Mouse (Mus musculus): ENCODE results near the gene Cmas. TPM values are rescaled to one million over a fixed set of nuclear protein-coding genes. Genes with fewer than 3 reads are reported as not detected.

Gene Cmas
- polyA plus RNA-seq (2015; fragmentation: Nextera tagmentation; extraction: Ambion mirVana), result 170 and 172 TPM in 2 replicates

- Histone ChIP-seq H3K27ac (replicated peaks) (peak within 1 kb of the TSS; percentile 99), H3K27me3 (no peaks in the 10 kb centered on the region), H3K4me1 (replicated peaks) (peaks cover 53% of the 10 kb centered on the region)
Observed at GRCm38 (mm10) chr6:142756507-142757333, at the start of gene Cmas. Gene Cmas (plus strand): TSS chr6:142756686.

GRCm38 (mm10) chr6:142706688-142707087 lies 49.8 kb upstream of the Cmas start:
- 57% methylated on average over 3 of the region's 3 CpGs for WGBS (ENCODE audit: insufficient replicate concordance)
- ATAC-seq (ENCODE audit: insufficient read depth), result no peak

More at GRCm38 (mm10) chr6:142756507-142757333, at the start of gene Cmas:
- H3K4me3 ChIP-seq (replicated peaks), result peak within 1 kb of the TSS; percentile 98
- H3K4me2 ChIP-seq, result peak within 1 kb of the TSS; percentile 71
- peaks cover 37% of the 10 kb centered on the region for H3K36me3 ChIP-seq (replicated peaks)
- ATAC-seq (ENCODE audit: insufficient read depth), result peak; percentile 84
- under 1% methylated on average over 68 of the region's 68 CpGs for WGBS (ENCODE audit: insufficient replicate concordance)
- H3K9me3 ChIP-seq (replicated peaks), result no peaks in the 10 kb centered on the region
- H3K9ac ChIP-seq, result peak within 1 kb of the TSS; percentile 99

GRCm38 (mm10) chr6:142708369-142708768 lies 48.1 kb upstream of the Cmas start:
- Histone ChIP-seq H3K9ac (no peak overlapping the region), H3K27me3 (no peaks in the 10 kb centered on the region), H3K9me3 (replicated peaks) (no peaks in the 10 kb centered on the region), H3K4me1 (replicated peaks) (no peaks in the 10 kb centered on the region), H3K36me3 (replicated peaks) (no peaks in the 10 kb centered on the region), H3K4me2 (no peak overlapping the region), H3K27ac (replicated peaks) (no peak overlapping the region), H3K4me3 (replicated peaks) (no peak overlapping the region)
- no peak for ATAC-seq (ENCODE audit: insufficient read depth)
- WGBS (ENCODE audit: insufficient replicate concordance), result 53% methylated on average over 6 of the region's 6 CpGs

More at GRCm38 (mm10) chr6:142706688-142707087, 49.8 kb upstream of the Cmas start:
- Histone ChIP-seq H3K4me2 (no peak overlapping the region), H3K9ac (no peak overlapping the region), H3K27ac (replicated peaks) (no peak overlapping the region), H3K4me3 (replicated peaks) (no peak overlapping the region), H3K36me3 (replicated peaks) (no peaks in the 10 kb centered on the region), H3K9me3 (replicated peaks) (no peaks in the 10 kb centered on the region), H3K4me1 (replicated peaks) (no peaks in the 10 kb centered on the region), H3K27me3 (peaks cover 6% of the 10 kb centered on the region; the same call in 1 of the 2 replicates)

GRCm38 (mm10) chr6:142710690-142711089 lies 45.8 kb upstream of the Cmas start:
- 55% methylated on average over 6 of the region's 6 CpGs for WGBS (ENCODE audit: insufficient replicate concordance)
- ATAC-seq (ENCODE audit: insufficient read depth), result no peak
- Histone ChIP-seq H3K36me3 (replicated peaks) (no peaks in the 10 kb centered on the region), H3K9me3 (replicated peaks) (no peaks in the 10 kb centered on the region), H3K9ac (no peak overlapping the region), H3K4me2 (no peak overlapping the region), H3K27me3 (no peaks in the 10 kb centered on the region), H3K4me3 (replicated peaks) (no peak overlapping the region), H3K27ac (replicated peaks) (no peak overlapping the region), H3K4me1 (replicated peaks) (no peaks in the 10 kb centered on the region)

- Histone ChIP-seq H3K36me3 (replicated peaks) (no peaks in the 10 kb centered on the region), H3K9ac (no peak overlapping the region), H3K9me3 (replicated peaks) (no peaks in the 10 kb centered on the region), H3K4me3 (replicated peaks) (no peak overlapping the region), H3K27me3 (no peaks in the 10 kb centered on the region), H3K4me2 (no peak overlapping the region), H3K27ac (replicated peaks) (no peak overlapping the region), H3K4me1 (replicated peaks) (no peaks in the 10 kb centered on the region)
- WGBS (ENCODE audit: insufficient replicate concordance), result 47% methylated on average over 4 of the region's 4 CpGs
- ATAC-seq (ENCODE audit: insufficient read depth), result no peak
Observed at GRCm38 (mm10) chr6:142711106-142711505, 45.4 kb upstream of the Cmas start.

GRCm38 (mm10) chr6:142715026-142715425 lies 41.5 kb upstream of the Cmas start:
- H3K4me2 ChIP-seq, result no peak overlapping the region
- H3K4me1 ChIP-seq (replicated peaks), result no peaks in the 10 kb centered on the region
- H3K4me3 ChIP-seq (replicated peaks), result no peak overlapping the region
- H3K27me3 ChIP-seq, result no peaks in the 10 kb centered on the region
- H3K9ac ChIP-seq, result no peak overlapping the region
- no peak for ATAC-seq (ENCODE audit: insufficient read depth)
- H3K36me3 ChIP-seq (replicated peaks), result no peaks in the 10 kb centered on the region
- 56% methylated on average over 8 of the region's 8 CpGs for WGBS (ENCODE audit: insufficient replicate concordance)
- H3K9me3 ChIP-seq (replicated peaks), result no peaks in the 10 kb centered on the region
- no peak overlapping the region; the same call in 1 of the 2 replicates for H3K27ac ChIP-seq (replicated peaks)

- 49% methylated on average over 4 of the region's 4 CpGs for WGBS (ENCODE audit: insufficient replicate concordance)
- no peak overlapping the region for H3K9ac ChIP-seq
- H3K27me3 ChIP-seq, result no peaks in the 10 kb centered on the region
- H3K9me3 ChIP-seq (replicated peaks), result no peaks in the 10 kb centered on the region
- no peak overlapping the region for H3K4me3 ChIP-seq (replicated peaks)
- H3K4me1 ChIP-seq (replicated peaks), result no peaks in the 10 kb centered on the region
- H3K36me3 ChIP-seq (replicated peaks), result no peaks in the 10 kb centered on the region
- no peak overlapping the region for H3K27ac ChIP-seq (replicated peaks)
- no peak overlapping the region for H3K4me2 ChIP-seq
- no peak for ATAC-seq (ENCODE audit: insufficient read depth)
Observed at GRCm38 (mm10) chr6:142717186-142717585, 39.3 kb upstream of the Cmas start.

GRCm38 (mm10) chr6:142718167-142718566 lies 38.3 kb upstream of the Cmas start:
- Histone ChIP-seq H3K9ac (no peak overlapping the region), H3K4me2 (no peak overlapping the region), H3K4me1 (replicated peaks) (no peaks in the 10 kb centered on the region), H3K4me3 (replicated peaks) (no peak overlapping the region), H3K9me3 (replicated peaks) (no peaks in the 10 kb centered on the region), H3K27me3 (no peaks in the 10 kb centered on the region), H3K27ac (replicated peaks) (no peak overlapping the region), H3K36me3 (replicated peaks) (no peaks in the 10 kb centered on the region)
- no peak for ATAC-seq (ENCODE audit: insufficient read depth)
- WGBS (ENCODE audit: insufficient replicate concordance), result 69% methylated on average over 7 of the region's 7 CpGs

GRCm38 (mm10) chr6:142720641-142721040 lies 35.8 kb upstream of the Cmas start:
- Histone ChIP-seq H3K9ac (no peak overlapping the region), H3K4me2 (no peak overlapping the region), H3K4me1 (replicated peaks) (no peaks in the 10 kb centered on the region), H3K27me3 (no peaks in the 10 kb centered on the region), H3K4me3 (replicated peaks) (no peak overlapping the region), H3K36me3 (replicated peaks) (no peaks in the 10 kb centered on the region), H3K27ac (replicated peaks) (no peak overlapping the region), H3K9me3 (replicated peaks) (no peaks in the 10 kb centered on the region)
- ATAC-seq (ENCODE audit: insufficient read depth), result no peak
- WGBS (ENCODE audit: insufficient replicate concordance), result 55% methylated on average over 6 of the region's 6 CpGs

GRCm38 (mm10) chr6:142721731-142722130 lies 34.8 kb upstream of the Cmas start:
- no peak overlapping the region for H3K4me2 ChIP-seq
- no peak for ATAC-seq (ENCODE audit: insufficient read depth)
- H3K27me3 ChIP-seq, result no peaks in the 10 kb centered on the region
- no peak overlapping the region for H3K4me3 ChIP-seq (replicated peaks)
- no peaks in the 10 kb centered on the region for H3K9me3 ChIP-seq (replicated peaks)
- H3K9ac ChIP-seq, result no peak overlapping the region
- no peak overlapping the region for H3K27ac ChIP-seq (replicated peaks)
- no peaks in the 10 kb centered on the region for H3K36me3 ChIP-seq (replicated peaks)
- 66% methylated on average over 8 of the region's 8 CpGs for WGBS (ENCODE audit: insufficient replicate concordance)
- no peaks in the 10 kb centered on the region for H3K4me1 ChIP-seq (replicated peaks)

- Histone ChIP-seq H3K4me2 (no peak overlapping the region), H3K4me1 (replicated peaks) (no peaks in the 10 kb centered on the region), H3K27me3 (no peaks in the 10 kb centered on the region), H3K4me3 (replicated peaks) (no peak overlapping the region), H3K27ac (replicated peaks) (no peak overlapping the region), H3K36me3 (replicated peaks) (no peaks in the 10 kb centered on the region), H3K9ac (no peak overlapping the region), H3K9me3 (replicated peaks) (no peaks in the 10 kb centered on the region)
- 58% methylated on average over 4 of the region's 4 CpGs for WGBS (ENCODE audit: insufficient replicate concordance)
- no peak for ATAC-seq (ENCODE audit: insufficient read depth)
Observed at GRCm38 (mm10) chr6:142726032-142726431, 30.5 kb upstream of the Cmas start.

Data from liver, embryonic 15.5 days (tissue).